Mouse (Mus musculus) liver, embryonic 14.5 days (tissue): ENCODE data around the gene Sytl3.

ENCODE experiments used
- CTCF ChIP-seq: IDR thresholded peaks from 2 replicates; pipeline ENCODE4 v1.5.1; 2016; ENCODE audit warnings: antibody characterized with exemption, low read depth, control low read depth
- EP300 ChIP-seq: IDR thresholded peaks from 2 replicates; pipeline ENCODE4 v1.6.1; 2016; ENCODE audit warnings: antibody characterized with exemption, low read depth

GRCm38 (mm10) chr17:6766823-6767222 lies 107.9 kb downstream of the Sytl3 start:
- TF ChIP-seq CTCF (no peak), EP300 (no peak)
